Mouse (Mus musculus): ENCODE results near the gene Emc10.

Gene Emc10

GRCm38 (mm10) chr7:44484841-44485571, 11.3 kb downstream of the Emc10 start:
- peak; percentile 60 for DNase-seq (ENCODE audit: low read depth)

- DNase-seq (ENCODE audit: low read depth) = no peak
These were observed 12.2 kb downstream of the Emc10 start for GRCm38 (mm10) chr7:44484109-44484508.

- DNase-seq (ENCODE audit: low read depth) = no peak
These were observed 13.4 kb downstream of the Emc10 start for GRCm38 (mm10) chr7:44482836-44483435.

GRCm38 (mm10) chr7:44475046-44475614, 21.2 kb downstream of the Emc10 start:
- DNase-seq (ENCODE audit: low read depth) = no peak

GRCm38 (mm10) chr7:44474419-44474818, 21.9 kb downstream of the Emc10 start:
- DNase-seq (ENCODE audit: low read depth) = no peak

GRCm38 (mm10) chr7:44472961-44473646, 23.2 kb downstream of the Emc10 start:
- no peak for DNase-seq (ENCODE audit: low read depth)

GRCm38 (mm10) chr7:44472558-44472885, 23.8 kb downstream of the Emc10 start:
- no peak for DNase-seq (ENCODE audit: low read depth)

GRCm38 (mm10) chr7:44471880-44472557, 24.3 kb downstream of the Emc10 start:
- no peak for DNase-seq (ENCODE audit: low read depth)

GRCm38 (mm10) chr7:44470696-44471612, 25.4 kb downstream of the Emc10 start:
- DNase-seq (ENCODE audit: low read depth) = no peak

- DNase-seq (ENCODE audit: low read depth) = no peak
These were observed 26.4 kb downstream of the Emc10 start for GRCm38 (mm10) chr7:44469677-44470675.

- no peak for DNase-seq (ENCODE audit: low read depth)
These were observed 27.6 kb downstream of the Emc10 start for GRCm38 (mm10) chr7:44468644-44469285.

- peak; percentile 100 for DNase-seq (ENCODE audit: low read depth)
These were observed 28.4 kb downstream of the Emc10 start, which contains the start of gene Josd2 for GRCm38 (mm10) chr7:44467811-44468411. TSS of gene Josd2 (plus strand) at chr7:44467980.

GRCm38 (mm10) chr7:44466888-44467311, 29.4 kb downstream of the Emc10 start:
- DNase-seq (ENCODE audit: low read depth) = no peak

GRCm38 (mm10) chr7:44466006-44466887, 30.1 kb downstream of the Emc10 start:
- DNase-seq (ENCODE audit: low read depth) = no peak

GRCm38 (mm10) chr7:44465111-44465510, 31.2 kb downstream of the Emc10 start, which contains the start of gene Aspdh:
TSS of gene Aspdh (plus strand) at chr7:44465391.
- DNase-seq (ENCODE audit: low read depth) = no peak

- no peak for DNase-seq (ENCODE audit: low read depth)
These were observed 31.8 kb downstream of the Emc10 start for GRCm38 (mm10) chr7:44464511-44464910.

GRCm38 (mm10) chr7:44463556-44464225, 32.6 kb downstream of the Emc10 start:
- DNase-seq (ENCODE audit: low read depth) = no peak

Measured in 416B (cell line).